Mouse (Mus musculus): Measurements from ENCODE around the gene Mis18a. TPM values are rescaled to one million over a fixed set of nuclear protein-coding genes. Genes with fewer than 3 reads are reported as not detected.

Mis18a gene
- total RNA-seq (2015; ENCODE audit: low replicate concordance) = 40.4 and 43.6 TPM in 2 replicates
- 8.9 and 25.4 TPM in 2 replicates for total RNA-seq (2017; ENCODE audit: low replicate concordance)

DNA sequence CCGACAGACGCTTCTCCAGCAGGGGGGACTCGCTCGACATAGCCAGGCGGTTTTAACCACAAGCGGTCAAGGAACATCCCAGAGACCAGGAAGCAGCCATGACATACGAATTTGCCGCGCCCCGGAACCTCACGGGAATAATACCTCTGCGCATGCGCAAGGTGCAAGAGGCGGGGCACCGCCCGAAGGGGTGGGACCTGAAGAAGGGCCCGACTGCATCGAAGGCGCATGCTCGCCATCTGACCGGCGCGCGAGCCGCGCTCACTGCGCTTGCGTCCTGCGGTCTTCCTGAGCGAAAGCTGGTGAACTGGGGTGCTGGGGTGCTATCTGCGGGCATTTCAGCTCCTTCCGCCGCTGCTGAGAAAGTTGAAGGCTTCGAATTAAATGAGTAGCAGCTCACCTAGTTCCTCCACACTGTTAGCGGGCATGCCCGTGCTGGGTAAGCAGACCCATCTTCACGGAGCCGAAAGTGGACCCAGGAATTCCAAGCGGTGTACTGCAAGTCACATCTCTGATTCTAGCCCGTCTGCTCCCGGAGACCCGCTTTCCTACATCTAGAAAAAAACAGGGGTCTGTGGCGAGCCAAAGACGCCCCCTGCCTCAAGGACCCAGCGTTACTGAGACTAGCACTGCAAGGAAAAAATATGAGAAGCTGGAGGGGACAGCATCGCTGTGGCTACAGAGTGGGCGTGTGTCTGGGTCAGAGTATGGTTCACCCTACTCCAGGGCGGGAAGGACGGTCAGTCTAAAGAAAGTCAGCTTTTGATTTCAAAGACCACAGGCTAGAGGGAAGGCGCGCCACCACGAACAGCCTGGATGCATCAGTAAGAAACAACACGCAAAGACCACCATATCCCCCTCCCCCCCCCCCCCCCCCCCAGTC, at the start of gene Mis18a:
Mis18a (minus strand) TSS at position 172 of the 883 bp plus-strand sequence.
- ATAC-seq (replicated peaks; ENCODE audit: low FRiP score, poor library complexity, severe bottlenecking) = peak; percentile 98

DNA sequence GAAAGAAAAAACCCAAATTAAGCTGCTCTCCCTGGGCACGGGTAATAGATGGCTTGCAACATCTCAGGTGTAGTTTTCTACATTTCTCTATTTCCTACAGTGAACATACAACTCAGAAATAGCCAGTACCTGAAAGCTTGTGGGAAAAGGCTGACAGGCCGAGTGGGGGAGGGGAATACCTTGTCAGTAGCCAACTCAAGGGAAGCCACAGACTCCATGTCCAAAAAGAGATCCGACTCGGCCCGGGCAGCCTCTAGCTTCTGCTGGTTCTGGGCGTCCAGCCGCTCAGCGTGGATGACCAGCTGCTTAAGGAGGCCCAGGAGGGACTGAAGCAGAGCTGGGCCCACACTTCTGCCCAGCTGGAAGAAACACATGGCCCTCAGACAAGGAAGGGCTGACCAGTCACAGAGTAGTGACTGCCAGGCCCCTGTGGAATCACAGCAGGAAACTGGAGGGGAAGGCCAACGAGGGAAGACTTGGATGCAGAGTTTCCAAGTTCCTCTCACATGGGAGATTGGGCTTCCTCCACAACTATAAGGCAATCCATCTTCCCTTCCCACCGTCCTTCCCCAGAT, 48.8 kb upstream of the Mis18a start:
- no peak for ATAC-seq (replicated peaks; ENCODE audit: low FRiP score, poor library complexity, severe bottlenecking)

DNA sequence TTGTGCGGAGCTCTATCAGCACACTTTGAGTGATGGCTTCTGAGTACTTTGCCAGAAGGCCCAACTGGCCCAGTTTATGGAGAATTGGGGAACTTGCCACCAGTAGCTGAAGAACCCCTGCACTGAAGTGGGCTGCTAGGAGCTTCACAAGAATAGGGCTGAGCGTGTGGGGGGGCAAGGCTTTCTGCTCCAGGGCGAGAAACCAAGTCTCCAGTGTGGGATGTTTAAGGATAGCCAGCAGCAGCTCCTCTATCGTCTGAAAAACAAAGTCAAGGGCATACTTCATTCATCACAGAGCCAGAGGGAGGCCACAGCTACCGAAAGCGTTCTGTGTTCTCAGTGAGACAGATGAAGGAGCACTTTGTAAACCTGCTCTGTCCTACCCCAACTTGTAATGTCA, 47.4 kb upstream of the Mis18a start:
- ATAC-seq (replicated peaks; ENCODE audit: low FRiP score, poor library complexity, severe bottlenecking) = no peak

DNA sequence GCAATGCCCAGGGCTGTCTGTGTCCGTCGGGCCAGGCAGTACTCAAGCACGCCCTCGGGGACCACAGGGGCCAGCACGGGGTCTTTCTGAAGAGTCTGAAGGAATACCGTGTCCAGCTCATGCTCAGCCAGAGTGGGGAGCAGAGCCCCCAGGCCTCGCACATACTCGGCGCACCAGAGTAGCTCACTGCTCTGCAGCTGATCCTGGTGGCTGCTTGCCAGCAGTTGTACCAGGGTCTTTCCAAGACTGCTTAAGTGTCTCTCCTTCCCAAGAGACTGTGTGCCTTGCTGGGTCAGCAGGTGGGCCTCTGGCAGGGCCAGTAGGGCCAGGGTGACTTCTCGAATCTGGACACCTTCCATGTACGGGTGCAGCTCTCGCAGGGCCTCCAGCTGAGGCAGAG, 47.0 kb upstream of the Mis18a start:
- ATAC-seq (replicated peaks; ENCODE audit: low FRiP score, poor library complexity, severe bottlenecking) = no peak

DNA sequence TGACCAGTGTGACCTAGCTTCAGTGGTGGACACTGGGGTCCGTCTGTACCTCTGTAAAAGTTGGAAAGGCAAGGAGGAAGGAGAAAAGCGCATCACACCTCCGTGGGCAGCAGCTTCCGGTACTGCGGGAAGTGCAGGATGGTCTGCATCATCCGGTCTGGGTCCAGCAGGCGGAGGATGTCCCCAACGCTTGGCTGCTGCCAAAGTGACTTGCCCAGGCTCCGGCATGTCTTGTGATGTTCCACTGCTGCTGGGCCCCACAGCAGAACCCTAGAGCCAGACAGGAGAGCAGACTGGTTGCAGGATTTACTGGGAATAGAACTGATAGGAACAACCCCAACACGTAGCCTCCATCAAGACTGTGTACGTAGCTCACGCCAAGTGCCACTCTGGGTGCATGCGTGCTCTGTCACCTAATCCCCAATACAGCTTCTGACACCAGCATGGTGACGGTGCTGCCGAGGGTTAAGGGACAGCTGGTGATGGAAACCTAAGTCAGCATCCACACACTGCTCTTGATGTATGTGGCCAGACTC, 39.8 kb upstream of the Mis18a start:
- no peak for ATAC-seq (replicated peaks; ENCODE audit: low FRiP score, poor library complexity, severe bottlenecking)

DNA sequence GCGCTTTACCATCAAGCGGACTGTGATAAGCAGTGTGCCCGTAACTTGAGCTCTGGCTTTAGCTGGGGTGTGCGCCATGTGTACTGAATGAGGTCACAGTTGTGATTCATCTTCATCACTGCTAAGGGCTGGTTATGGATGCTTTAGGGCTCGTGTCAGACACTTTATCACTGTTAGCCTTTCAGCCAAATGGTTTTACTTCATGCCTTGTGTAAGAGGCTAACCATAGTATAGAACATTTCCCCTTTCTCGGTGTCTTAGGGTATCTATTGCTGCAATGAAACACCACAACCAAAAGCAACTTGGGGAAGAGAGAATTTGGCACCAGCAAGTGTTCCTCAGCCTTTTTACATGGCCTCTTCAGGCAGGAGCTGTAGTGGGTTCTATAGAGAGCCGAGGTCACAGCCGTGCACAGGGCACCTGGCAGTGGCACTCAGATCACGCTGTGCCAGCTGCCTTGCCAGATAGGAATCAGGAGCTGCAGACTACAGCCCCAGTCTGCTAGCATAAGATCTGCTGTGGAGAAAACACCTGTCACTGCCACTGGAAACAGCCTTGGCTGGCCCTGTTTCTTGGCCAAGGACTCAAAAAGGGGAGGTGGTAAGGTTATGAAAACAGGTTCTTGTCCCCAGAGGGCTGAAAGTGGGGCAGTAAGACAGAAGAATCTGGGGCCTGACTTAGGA, 38.1 kb upstream of the Mis18a start:
- ATAC-seq (replicated peaks; ENCODE audit: low FRiP score, poor library complexity, severe bottlenecking) = peak; percentile 50

DNA sequence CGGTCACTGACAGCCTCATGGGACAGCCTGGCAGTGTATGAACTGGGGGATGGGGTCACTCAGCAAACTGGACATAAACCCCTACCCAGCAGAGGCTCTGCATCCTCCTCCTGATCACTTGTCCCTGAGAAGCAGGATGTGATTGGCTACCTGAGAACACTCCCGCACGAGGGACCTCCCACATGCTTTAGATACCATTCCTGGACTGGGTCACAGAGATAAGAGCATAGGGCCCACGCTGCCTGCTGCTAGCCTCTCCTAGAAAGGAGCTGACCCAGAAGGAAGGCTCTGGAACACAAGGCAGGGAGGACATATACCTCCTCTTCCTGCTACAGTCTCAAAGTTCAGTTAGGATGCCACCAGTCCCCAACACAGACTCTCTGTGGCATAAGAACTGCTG, 33.3 kb upstream of the Mis18a start:
- ATAC-seq (replicated peaks; ENCODE audit: low FRiP score, poor library complexity, severe bottlenecking) = peak; percentile 98

DNA sequence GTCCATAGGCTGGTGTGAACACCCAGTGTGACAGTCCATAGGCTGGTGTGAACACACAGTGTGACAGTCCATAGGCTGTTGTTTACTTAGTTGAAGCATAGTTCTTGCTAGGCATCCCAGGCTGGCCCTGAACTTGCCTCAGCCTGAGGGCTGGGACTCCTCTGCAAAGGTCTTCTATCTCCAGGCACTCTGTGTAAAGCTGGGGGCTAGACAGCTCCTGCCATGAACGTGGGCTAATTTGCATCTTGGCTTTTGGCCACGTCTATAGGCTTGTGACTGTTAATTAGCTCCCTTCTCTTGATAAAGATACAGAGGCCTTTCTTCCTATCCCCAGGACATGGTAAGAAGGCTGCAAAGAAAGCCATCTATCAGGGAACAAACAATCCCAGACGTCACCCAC, 32.1 kb upstream of the Mis18a start:
- no peak for ATAC-seq (replicated peaks; ENCODE audit: low FRiP score, poor library complexity, severe bottlenecking)

DNA sequence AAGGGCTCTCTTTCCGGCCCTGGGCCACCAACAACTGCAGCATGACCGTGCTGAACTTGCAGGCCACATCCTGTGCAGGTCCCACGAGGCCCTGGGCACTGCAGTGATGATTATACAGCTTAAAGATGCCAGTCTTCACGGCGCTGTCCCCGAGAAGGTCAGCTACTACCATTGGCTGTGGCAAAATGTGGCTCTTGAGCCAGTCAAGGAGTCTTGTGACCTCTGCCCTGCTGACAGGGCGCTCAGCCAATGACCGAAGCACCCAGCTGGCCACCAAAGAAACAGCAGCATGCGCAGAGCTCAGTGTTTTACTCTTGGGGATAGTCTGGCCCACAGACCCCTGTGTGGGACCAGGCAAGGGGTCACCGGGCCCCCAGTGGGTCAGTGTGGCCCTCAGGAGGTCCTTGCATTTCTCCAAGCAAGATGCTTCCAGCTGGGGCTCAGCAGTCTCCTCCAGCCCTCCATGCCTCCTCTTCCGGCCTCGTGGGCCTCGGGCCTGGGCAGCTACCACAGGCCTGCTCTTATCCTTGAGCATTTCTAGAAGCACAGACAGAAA, 26.3 kb upstream of the Mis18a start:
- no peak for ATAC-seq (replicated peaks; ENCODE audit: low FRiP score, poor library complexity, severe bottlenecking)

DNA sequence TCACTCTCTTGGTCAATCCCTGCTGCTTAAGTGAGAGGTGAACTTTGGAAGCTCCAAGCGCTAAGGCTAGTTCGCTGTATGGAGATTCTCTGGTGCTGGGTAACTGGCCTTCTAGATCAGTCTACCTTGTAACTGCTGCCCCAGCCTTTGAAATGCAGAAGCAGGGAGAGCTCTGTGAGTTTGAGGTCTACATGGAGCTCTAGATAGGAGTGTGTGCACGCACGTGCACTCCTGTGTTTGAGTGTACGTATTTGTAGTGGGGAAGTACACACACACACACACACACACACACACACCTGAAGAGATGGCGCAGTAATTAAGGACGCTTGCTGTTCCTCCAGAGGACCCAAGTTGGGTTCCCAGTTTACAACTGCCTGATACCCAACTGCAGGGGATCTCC, 21.0 kb upstream of the Mis18a start:
- ATAC-seq (replicated peaks; ENCODE audit: low FRiP score, poor library complexity, severe bottlenecking) = no peak

DNA sequence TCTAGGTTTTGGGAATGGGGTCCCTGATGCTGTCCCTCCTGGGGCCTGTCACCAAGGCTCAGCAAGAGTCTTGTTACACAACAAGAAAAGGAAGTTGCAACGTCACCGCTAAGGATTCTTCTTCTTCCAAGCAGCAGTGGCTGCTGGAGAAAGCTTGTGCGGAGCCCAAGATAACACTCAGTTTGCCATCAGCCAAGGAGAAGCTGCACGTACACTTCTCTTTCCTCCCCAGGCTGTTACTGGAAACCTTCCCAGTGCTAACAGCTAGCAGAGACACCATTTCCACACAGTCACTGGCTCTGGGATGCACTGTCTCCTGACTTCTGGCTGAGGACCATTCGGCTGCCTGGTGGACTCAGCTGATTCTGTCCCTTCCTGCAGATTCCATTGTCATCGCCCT, 19.9 kb upstream of the Mis18a start:
- no peak for ATAC-seq (replicated peaks; ENCODE audit: low FRiP score, poor library complexity, severe bottlenecking)

DNA sequence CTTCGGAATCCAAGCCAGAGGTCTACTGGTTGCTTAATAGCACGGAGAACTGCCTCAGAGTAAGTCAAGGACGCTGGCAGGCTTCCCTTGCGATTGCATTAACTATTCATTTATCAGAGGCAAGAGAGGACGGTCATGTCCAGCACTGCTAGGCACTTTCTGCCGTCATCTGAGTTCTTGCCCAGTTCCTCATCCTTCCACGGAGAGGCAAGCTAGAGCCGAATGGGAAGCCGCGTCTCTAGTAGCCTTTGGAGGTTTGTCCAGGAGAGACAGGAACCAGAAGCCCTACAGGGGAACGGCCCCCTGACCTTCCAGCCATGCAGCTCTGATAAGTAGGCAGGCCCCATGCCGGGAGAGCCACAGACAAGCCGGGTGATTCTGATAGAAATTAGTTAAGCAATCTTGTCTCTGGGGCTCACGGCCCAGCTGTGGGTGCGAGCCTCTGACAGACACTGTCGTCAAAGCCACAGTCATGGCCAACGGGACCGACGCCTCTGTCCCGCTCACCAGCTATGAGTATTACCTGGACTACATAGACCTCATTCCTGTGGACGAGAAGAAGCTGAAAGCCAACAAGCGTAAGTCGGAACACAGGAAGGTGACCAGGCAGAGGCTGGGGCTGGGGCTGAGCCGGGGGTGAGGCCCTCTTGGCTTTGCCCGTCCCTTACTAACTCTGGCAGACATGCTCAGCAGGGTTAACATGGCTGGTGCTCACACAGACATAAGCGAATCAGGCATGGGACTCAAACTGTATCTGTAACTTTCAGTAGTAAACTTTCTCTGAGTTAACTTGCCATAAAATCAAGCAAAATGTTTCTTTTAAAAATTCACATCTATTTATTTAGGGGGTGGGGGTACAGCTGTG, 11.1 kb upstream of the Mis18a start, which contains the start of gene Mrap:
Mrap (plus strand) TSS at position 116 of the 865 bp plus-strand sequence.
- ATAC-seq (replicated peaks; ENCODE audit: low FRiP score, poor library complexity, severe bottlenecking) = no peak

DNA sequence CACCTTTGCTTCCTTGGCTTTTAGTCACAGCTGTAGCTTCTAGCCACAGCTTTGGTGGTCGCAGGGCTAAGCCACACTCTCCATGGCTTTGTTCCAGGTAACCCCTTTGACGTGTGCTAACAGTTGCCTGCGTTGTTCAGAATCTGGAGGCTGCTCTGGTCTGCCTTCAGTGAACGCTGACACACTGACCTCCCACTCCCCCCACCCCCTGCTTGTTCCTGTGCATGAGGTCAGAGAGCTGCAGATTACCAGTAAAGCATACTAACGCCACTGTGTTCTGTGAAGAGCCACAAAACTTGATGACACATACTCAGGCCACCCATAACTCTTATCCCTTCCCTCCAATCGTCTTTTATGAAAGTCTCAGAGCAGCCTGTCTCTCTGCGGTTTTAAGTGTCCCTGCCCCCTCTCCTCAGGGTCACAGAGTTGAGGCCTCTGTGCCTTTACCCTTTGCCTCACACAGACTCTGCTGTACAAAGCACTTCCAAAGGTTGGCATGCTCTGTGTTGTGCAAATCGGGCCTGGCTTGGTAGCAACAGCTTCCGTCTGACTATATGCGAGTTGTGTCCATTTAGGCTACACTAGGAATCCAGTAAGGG, 9.6 kb upstream of the Mis18a start:
- 0 out of 2 replicates have a peak, but pooled peaks have one; percentile 10 for ATAC-seq (replicated peaks; ENCODE audit: low FRiP score, poor library complexity, severe bottlenecking)

DNA sequence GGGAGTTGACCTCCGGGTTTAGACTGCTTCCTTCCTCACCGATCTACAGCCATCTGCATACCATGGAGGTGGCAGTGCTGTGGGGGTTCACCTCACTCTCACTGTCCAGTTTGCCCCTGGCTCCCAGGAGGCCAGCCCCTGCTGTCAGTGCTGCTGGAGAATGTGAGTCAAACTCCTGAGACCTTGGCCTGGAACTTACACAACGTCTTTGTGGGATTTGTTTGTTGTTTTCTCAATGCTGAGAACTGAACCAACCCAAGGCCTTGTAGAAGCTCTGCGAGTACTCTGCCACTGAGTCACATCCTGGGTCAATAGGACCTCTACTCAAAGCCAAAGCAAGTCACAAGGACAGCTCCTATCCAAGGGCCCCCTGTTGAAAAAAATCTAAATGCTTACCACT, 8.4 kb upstream of the Mis18a start:
- ATAC-seq (replicated peaks; ENCODE audit: low FRiP score, poor library complexity, severe bottlenecking) = 0 out of 2 replicates have a peak, but pooled peaks have one; percentile 6

DNA sequence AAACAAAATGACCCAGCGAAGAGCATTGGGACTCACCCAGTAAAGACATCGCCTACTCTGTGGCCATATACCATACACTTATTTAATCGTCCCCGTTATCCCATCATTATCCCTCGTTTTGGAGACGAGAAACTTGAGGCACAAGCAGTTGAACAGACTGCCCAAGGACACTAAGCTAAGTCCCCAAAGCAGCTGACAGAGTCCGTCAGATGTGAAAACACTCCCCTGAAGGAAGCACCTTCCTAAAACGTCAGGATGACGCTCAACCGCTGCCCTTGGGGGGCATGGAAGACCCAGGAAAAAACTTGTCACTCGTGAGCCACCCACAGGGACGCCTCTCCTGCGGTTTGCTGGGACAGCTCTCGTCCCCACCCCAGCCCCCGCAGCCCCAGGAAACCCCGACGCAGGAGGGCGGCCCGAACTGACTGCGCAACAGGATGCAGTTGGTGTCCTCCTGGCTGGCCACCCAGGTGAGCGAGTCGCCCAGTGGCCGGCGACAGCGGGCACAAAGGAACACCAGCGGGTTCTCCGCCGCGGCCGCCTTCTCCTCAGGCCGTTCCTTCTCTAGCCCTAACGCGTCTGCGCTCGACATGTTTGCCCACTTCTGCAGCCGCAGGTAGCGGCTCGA, 490 bp downstream of the Mis18a start:
- peak; percentile 67 for ATAC-seq (replicated peaks; ENCODE audit: low FRiP score, poor library complexity, severe bottlenecking)

DNA sequence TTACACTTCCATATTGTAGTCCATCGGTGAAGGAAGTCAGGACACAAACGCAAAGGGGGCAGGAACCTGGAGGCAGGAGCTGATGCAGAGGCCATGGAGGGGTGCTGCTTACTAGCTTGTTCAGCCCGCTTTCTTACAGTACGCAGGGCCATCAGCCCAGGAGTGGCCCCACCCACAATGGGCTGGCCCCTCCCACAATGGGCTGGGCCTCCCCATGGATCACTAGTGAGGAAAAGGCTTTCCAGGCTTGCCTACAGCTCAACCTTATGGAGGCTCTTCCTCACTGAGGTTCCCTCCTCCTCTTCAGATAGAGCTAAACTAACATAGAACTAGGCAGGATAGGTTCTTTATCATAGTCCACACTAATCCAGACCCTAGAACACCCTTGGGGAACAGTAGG, 3.2 kb downstream of the Mis18a start:
- ATAC-seq (replicated peaks; ENCODE audit: low FRiP score, poor library complexity, severe bottlenecking) = no peak

DNA sequence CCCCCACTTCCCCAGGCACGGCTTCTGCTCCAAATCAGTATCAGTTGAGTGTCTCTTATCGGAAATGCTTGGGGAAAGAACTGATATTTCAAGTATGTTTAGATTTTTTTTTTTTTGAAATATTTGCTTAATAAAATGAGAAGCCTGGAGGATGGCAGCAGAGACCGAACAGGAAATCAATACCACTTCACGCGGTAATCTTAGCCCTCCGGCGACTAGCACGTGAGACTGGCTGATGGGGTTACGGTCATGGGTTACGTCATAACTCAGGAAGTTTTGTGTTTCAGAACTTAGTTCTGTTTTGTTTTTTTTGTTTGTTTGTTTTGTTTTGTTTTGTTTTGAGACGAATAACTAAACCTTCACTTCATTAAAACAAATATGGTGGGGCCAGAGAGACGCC, 16.9 kb downstream of the Mis18a start:
- no peak for ATAC-seq (replicated peaks; ENCODE audit: low FRiP score, poor library complexity, severe bottlenecking)

DNA sequence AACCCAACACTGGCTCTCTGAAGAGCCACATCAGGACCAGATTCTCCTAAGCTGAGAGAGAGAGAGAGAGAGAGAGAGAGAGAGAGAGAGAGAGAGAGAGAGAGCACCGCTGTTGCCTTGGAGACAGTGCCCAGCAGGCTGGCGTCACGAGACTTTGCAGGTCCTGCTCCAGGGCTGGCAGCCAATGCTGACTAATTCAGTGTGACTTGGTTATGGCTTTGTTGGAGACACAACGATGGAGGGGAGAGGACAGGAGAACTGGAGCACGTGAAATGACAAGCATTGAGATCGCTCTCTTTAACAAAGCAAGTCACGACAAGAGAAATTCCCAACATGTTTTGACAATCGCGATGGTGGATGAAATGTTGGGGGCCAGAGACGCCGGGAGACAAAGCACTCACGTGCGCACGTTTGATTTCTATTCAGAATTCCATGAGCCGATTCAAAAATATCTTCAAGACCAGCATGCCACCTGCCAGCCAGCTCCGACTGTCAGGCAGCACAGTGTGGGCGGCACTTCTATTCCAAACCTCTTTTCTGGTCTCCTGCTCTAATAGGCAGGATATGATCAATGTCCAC, 17.4 kb downstream of the Mis18a start:
- no peak for ATAC-seq (replicated peaks; ENCODE audit: low FRiP score, poor library complexity, severe bottlenecking)
